Comparison of ENCODE assay signal across 8 mouse cellular contexts in the genomic region with DNA sequence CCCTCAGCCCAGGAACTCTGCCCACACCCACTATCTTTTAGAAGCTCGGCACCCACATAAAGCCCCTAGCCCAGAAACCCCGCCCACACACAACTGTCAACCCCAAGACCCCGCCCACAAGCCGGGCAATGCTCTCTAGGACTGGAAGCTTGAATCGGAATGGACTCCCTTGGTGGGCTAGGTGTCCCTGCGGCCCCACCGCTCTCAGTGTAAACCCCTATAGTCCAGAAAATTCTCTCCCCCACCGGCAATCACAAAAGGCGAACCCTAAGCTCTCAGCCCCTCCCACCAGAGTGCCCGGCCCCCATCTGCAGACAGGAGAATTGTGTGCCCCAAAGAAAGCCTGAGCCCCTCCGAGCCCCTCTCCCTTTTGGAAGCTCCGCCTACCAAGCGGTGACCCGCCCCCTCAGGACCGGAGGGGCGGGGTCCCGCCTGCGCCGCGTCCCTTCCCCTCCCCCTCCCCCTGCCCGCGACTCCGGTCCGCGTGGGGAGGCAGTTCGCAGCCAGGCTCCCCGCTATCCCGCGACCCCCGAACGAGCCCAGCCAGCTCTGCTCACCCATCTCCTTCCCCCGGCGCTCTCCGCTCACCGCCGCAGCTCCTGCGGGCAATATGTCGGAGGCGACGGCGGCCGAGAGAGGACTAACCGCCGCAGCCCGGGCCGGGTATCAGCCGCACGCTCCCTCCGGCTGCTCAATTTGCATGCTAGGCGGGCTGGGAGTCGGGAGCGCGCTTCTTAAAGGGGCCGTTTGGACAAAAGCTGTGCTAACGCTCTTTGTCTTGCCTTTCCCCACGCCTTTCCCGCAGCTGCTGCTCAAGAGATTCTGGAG. TPM values are rescaled to one million over a fixed set of nuclear protein-coding genes. Genes with fewer than 3 reads are reported as not detected.
DNase-seq lines count a peak whose midpoint lies in the region; ATAC-seq and TF ChIP-seq lines count a peak whose summit lies in the region.

A gene (minus strand): TSS at position 681 of the 828 bp plus-strand sequence.

- H3K4me2 ChIP-seq in hindbrain, postnatal 0 days (ENCODE audit: low read depth, low read length), result peak within 1 kb of the TSS; percentile 73

- WGBS in hindbrain, postnatal 0 days, result under 1% methylated on average over 47 of the region's 57 CpGs

- peak; percentile 76 for DNase-seq in WW6 (ENCODE audit: low read depth, low spot score)
- DNase-seq in cerebellum, postnatal 4 days (ENCODE audit: low spot score in 2 of 2), result peak; percentile 74 to 89
- DNase-seq in gastrocnemius, adult 2 months, result peak; percentile 95
- DNase-seq in hindbrain, postnatal 0 days (ENCODE audit: low spot score), result peak; percentile 97
- peak; percentile 91 for DNase-seq in left cerebral cortex, adult 2 months (ENCODE audit: extremely low spot score in 1 of 2, low spot score in 2 of 2)
- DNase-seq in right cerebral cortex, adult 2 months (ENCODE audit: low spot score in 2 of 2), result peak; percentile 91 to 93
- DNase-seq in urinary bladder, postnatal 14 days (ENCODE audit: low spot score), result peak; percentile 92

- TF ChIP-seq CTCF in gastrocnemius, adult 2 months (IDR thresholded peaks at IDR 0.05), result no peak
- no peak for TF ChIP-seq CTCF in hindbrain, postnatal 0 days (IDR thresholded peaks at IDR 0.05; ENCODE audit: low read depth)
- TF ChIP-seq CTCF in left cerebral cortex, adult 2 months (IDR thresholded peaks at IDR 0.05), result no peak; the same call in 1 of the 2 replicates

- no peaks in the 10 kb centered on the region for H3K9me3 ChIP-seq in hindbrain, postnatal 0 days (ENCODE audit: low read length)

- H3K9ac ChIP-seq in hindbrain, postnatal 0 days (replicated peaks; ENCODE audit: low read length), result peak within 1 kb of the TSS; percentile 77

- intact Hi-C loops in gastrocnemius, adult 2 months (cut with DNase I), result loop anchor here (2.0 kb wide), 1 partner anchor 24 kb away; a partner anchor contains a TSS
- intact Hi-C loops in left cerebral cortex, adult 2 months (cut with DNase I), result loop anchor here (1.0 kb wide), 1 partner anchor 24 kb away; a partner anchor contains a TSS

- peak; percentile 91 for ATAC-seq in hindbrain, postnatal 0 days
- peak; percentile 85 for ATAC-seq in megakaryocyte, adult 5-6 weeks (ENCODE audit: poor library complexity, severe bottlenecking)

- peak within 1 kb of the TSS; percentile 97 for H3K27ac ChIP-seq in gastrocnemius, adult 2 months
- H3K27ac ChIP-seq in hindbrain, postnatal 0 days, result peak within 1 kb of the TSS; percentile 94
- peak within 1 kb of the TSS; percentile 91 for H3K27ac ChIP-seq in left cerebral cortex, adult 2 months

- peaks cover 5% of the 10 kb centered on the region for H3K4me1 ChIP-seq in hindbrain, postnatal 0 days (ENCODE audit: insufficient read depth, low read length)

- H3K36me3 ChIP-seq in hindbrain, postnatal 0 days (ENCODE audit: insufficient read depth, low read length), result peaks cover 22% of the 10 kb centered on the region

- H3K27me3 ChIP-seq in hindbrain, postnatal 0 days (ENCODE audit: insufficient read depth, low read length), result no peaks in the 10 kb centered on the region

- H3K4me3 ChIP-seq in gastrocnemius, adult 2 months, result peak within 1 kb of the TSS; percentile 96
- peak within 1 kb of the TSS; percentile 73 for H3K4me3 ChIP-seq in hindbrain, postnatal 0 days (ENCODE audit: low read length)
- peak within 1 kb of the TSS; percentile 76 for H3K4me3 ChIP-seq in left cerebral cortex, adult 2 months

RNA-seq across cellular contexts. Expression of the gene that starts here (rescaled TPM):
- 1 to 10 TPM; 3.1 to 4.4 TPM for total RNA-seq in gastrocnemius, adult 2 months (2021)
- 23.8 and 25.2 TPM in 2 replicates for total RNA-seq in hindbrain, postnatal 0 days (2014; rRNA removed)
- 10.5 and 12.1 TPM in 2 replicates for polyA plus RNA-seq in hindbrain, postnatal 0 days (2015; fragmentation: Nextera tagmentation; extraction: Ambion mirVana)
- 10 to 100 TPM; 14.5 to 14.9 TPM for total RNA-seq in left cerebral cortex, adult 2 months (2021)
- 11.3 and 20.2 TPM in 2 replicates for total RNA-seq in megakaryocyte, adult 5-6 weeks (2015)
- 2.6 and 10.9 TPM in 2 replicates for total RNA-seq in megakaryocyte, adult 5-6 weeks (2017)

Comparison
In these comparisons a context has a peak if more than half of its experiments do, and no peak if none do; other contexts are left out.
1. Peak in every context shown above with its lines: DNase-seq, ATAC-seq, H3K4me3 ChIP-seq and H3K27ac ChIP-seq.